Mouse (Mus musculus) kidney, adult 2 months (tissue): ENCODE results near the gene Dnttip2. TPM values are rescaled to one million over a fixed set of nuclear protein-coding genes. Genes with fewer than 3 reads are reported as not detected.
"Not testable (repeated sequence)": the region's sequence is repeated elsewhere in the genome, so short reads cannot be mapped to it uniquely, and the experiment has no call there.

Source experiments
- DNase-seq: peaks from one replicate; pipeline ENCODE4 v3.0.0; 2021
- H3K27ac ChIP-seq: fragments of 200-500 bp; 2 replicates; pipeline ENCODE4 v1.5.1; 2012; ENCODE audit warnings: low read depth, low read length, control low read depth, inconsistent platforms; ENCODE audit not compliant: insufficient read depth
- H3K27me3 ChIP-seq: fragments of 200-500 bp; replicated peaks from 2 replicates; pipeline ENCODE4 v1.6.1; 2012; ENCODE audit warnings: mild to moderate bottlenecking, moderate library complexity, low read length, inconsistent platforms; ENCODE audit not compliant: control insufficient read depth, insufficient read depth
- H3K36me3 ChIP-seq: fragments of 200-500 bp; 2 replicates; pipeline ENCODE4 v1.6.1; 2012; ENCODE audit warnings: mild to moderate bottlenecking, moderate library complexity, low read length, inconsistent platforms; ENCODE audit not compliant: control insufficient read depth, insufficient read depth
- H3K4me1 ChIP-seq: fragments of 200-500 bp; 2 replicates; pipeline ENCODE4 v1.6.1; 2011; ENCODE audit warnings: low read length; ENCODE audit not compliant: control insufficient read depth, insufficient read depth
- H3K4me3 ChIP-seq: fragments of 200-500 bp; 2 replicates; pipeline ENCODE4 v1.5.1; 2011; ENCODE audit warnings: mild to moderate bottlenecking, low read depth, low read length, control low read depth; ENCODE audit not compliant: insufficient read depth
- CTCF ChIP-seq: fragments of 200-500 bp; conservative IDR thresholded peaks from 2 replicates; pipeline ENCODE4 v1.5.1; 2011; ENCODE audit warnings: low read depth, mild to moderate bottlenecking, control low read depth, low read length, moderate library complexity, mixed read lengths; ENCODE audit not compliant: insufficient read depth, insufficient read length
- POLR2A ChIP-seq: fragments of 200-500 bp; IDR thresholded peaks from one replicate; pipeline ENCODE4 v1.6.1; 2011; ENCODE audit warnings: low read depth, low read length, control low read depth
- WGBS: fragments of 180-500 bp; shearing (Covaris S2); methylation state at CpG from one replicate; pipeline ENCODE4 v1.1.7; 2018; 5-methylcytosine and 5-hydroxymethylcytosine counted together
- polyA plus RNA-seq: library from polyadenylated mRNA; depleted of rRNA; stranded (reverse); fragments of >200 nt; gene quantifications from 2 replicates; pipeline ENCODE4 v1.2.3, GENCODE M21; 2012; rRNA removed

Gene Dnttip2
- polyA plus RNA-seq: 6.6 and 7.9 TPM in 2 replicates

DNA sequence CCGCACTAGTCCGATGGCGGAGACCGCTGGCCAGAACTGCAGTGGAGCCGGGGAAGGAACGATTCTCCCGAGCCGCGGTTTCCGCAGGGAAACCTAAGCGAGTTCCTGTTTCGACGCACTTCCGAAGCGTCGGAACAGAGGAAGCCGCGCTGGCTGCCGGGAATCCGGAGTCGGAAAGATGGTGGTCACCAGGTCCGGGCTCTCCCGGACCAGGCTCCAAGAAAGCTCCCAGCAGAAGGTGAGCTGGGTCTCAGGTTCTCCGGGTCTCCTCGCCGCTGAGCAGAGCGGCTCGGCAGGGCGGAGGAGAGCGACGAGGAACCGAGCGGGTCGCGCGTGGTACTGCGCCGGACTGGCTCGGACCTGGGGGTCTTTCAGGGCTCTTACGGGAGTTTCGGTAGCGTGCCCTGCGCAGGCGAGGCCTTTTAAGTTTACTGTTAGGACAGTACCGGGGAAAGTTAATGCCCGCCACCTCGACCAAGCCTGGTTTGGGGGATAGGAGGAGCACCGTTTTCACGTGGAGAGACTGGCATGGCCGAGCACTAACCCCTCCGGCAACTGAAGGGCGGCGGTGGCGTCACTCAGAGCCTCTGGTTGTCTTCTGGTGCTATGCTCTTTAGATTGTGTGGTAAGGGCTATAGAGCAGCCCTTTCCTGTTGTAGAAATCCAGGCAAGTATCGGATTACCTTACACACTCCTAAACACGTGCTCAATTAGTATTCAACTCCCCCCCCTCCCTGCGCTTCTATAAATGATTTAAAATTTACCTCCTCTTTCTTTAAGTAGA is at the start of gene Dnttip2:
Dnttip2 (plus strand) TSS at position 148 of the 784 bp plus-strand sequence.
- Histone ChIP-seq H3K4me1 (peaks cover 4% of the 10 kb centered on the region; the same call in 1 of the 2 replicates), H3K4me3 (peak within 1 kb of the TSS; percentile 91), H3K27ac (peak within 1 kb of the TSS; percentile 42; the same call in 1 of the 2 replicates), H3K36me3 (peaks cover 4% of the 10 kb centered on the region), H3K27me3 (no peaks in the 10 kb centered on the region)
- peak; percentile 96 for DNase-seq
- TF ChIP-seq POLR2A (peak; percentile 71), CTCF (no peak)
- under 1% methylated on average over 57 of the region's 57 CpGs for WGBS

DNA sequence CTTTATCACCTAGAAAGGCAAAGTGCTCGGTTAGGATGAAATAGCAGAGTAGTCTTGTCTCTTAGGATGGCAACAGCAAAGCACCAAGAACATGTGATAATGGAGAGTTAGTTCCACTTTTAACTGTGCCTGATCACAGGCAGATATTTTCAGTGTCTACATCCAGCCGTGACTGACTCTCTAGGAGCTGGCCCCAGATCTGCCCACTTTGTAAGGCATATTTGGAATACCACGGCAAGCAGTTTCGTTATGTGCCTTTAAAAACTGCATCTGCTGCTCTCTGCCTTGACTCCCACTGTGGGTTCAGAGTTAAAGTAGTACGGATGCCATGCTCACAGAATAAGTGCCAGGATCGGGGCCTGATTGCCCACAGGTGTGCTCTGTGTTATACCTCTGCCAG is 47.2 kb upstream of the Dnttip2 start:
- WGBS: 55% methylated on average over 6 of the region's 6 CpGs
- not testable (repeated sequence) for H3K27ac ChIP-seq, H3K27me3 ChIP-seq, H3K36me3 ChIP-seq, H3K4me3 ChIP-seq, H3K4me1 ChIP-seq, DNase-seq

DNA sequence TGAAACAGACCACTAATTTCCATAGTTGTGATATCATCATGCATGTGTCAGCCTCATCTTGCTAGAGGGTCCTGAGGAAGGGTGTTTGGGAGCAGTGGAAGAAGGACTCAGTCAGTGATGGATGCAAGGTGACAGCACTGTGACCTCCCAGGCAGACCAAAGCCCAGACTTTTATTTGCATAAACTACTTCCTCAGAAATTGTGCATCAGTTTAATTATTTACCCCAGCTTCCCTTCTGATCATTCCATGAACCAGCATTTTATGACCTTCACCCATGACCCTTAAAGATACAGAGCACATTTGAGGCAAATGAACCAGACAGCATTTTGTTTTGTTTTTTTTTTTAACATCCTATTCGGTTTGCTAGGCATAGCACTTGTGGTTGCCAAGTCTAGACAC is 38.4 kb upstream of the Dnttip2 start:
- WGBS: 13% methylated on average over 1 of the region's 1 CpGs
- H3K27me3 ChIP-seq: no peaks in the 10 kb centered on the region
- H3K4me1 ChIP-seq: peaks cover 7% of the 10 kb centered on the region; the same call in 1 of the 2 replicates
- no peak overlapping the region for H3K27ac ChIP-seq
- TF ChIP-seq CTCF: no peak
- TF ChIP-seq POLR2A: no peak
- H3K36me3 ChIP-seq: no peaks in the 10 kb centered on the region; the same call in 1 of the 2 replicates
- peak; percentile 63 for DNase-seq
- no peak overlapping the region for H3K4me3 ChIP-seq

DNA sequence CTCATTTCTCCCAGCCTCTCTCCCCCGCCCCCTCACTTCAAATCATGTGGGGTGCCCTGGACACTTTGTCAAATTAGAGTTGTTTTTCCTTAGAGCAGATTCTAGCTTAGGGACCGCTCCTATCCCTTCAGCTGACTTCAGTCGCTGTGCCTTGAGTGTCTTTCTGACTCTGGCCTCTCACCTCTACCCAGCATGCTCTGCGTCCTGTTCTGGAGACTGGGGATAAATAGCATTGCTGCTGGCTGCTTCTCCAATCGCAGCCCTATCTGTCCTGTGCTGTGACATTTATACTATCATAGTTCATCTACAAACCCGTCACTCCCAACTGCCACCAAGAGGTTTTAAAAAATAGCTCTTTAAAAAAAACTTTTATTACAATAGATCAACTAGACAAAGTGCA is 31.3 kb upstream of the Dnttip2 start:
- Histone ChIP-seq H3K27ac (peak overlapping the region; percentile 52), H3K4me1 (peaks cover 13% of the 10 kb centered on the region), H3K4me3 (no peak overlapping the region), H3K36me3 (no peaks in the 10 kb centered on the region), H3K27me3 (no peaks in the 10 kb centered on the region)
- 63% methylated on average over 6 of the region's 6 CpGs for WGBS
- TF ChIP-seq CTCF (no peak), POLR2A (no peak)
- peak; percentile 34 for DNase-seq

DNA sequence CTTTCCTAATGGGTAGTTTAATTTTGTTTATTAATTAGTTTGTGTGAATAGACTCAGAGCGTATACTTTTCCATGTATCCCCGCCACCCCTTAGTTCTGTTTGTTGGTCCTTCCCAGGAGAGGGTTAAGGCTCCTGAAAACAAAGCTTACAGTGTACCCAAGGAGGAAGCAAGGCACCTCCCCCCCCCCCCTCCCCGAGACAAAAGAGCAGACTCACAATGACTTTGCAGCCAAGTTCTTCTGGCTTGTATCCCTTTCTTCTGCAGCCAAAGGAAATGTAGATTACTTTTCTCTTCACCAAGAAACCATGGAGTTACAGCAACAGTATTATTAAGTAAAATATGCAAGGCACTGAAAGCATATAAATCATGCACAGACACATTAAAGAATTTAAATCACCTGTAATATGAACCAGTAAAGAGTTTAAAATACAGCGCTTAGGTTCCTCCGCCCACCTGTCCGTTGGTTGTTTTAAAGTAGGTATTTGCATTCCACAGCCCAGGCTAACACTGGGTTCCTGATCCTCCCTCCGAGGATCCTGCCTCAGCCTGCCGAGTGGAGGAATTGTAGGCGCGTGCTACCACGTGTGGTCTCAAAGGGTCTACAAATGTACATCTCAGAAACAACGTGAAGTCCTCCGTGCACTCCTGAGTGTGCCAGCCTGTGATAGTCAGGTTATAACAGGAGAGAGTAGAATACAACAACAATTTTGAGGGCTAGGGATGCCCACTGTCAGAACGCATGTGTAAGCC is 30.6 kb upstream of the Dnttip2 start:
- no peaks in the 10 kb centered on the region for H3K36me3 ChIP-seq
- H3K27ac ChIP-seq: peak overlapping the region; percentile 67
- no peak overlapping the region for H3K4me3 ChIP-seq
- TF ChIP-seq POLR2A: no peak
- TF ChIP-seq CTCF: no peak
- H3K4me1 ChIP-seq: peaks cover 13% of the 10 kb centered on the region
- DNase-seq: no peak
- WGBS: 48% methylated on average over 14 of the region's 14 CpGs
- no peaks in the 10 kb centered on the region for H3K27me3 ChIP-seq

DNA sequence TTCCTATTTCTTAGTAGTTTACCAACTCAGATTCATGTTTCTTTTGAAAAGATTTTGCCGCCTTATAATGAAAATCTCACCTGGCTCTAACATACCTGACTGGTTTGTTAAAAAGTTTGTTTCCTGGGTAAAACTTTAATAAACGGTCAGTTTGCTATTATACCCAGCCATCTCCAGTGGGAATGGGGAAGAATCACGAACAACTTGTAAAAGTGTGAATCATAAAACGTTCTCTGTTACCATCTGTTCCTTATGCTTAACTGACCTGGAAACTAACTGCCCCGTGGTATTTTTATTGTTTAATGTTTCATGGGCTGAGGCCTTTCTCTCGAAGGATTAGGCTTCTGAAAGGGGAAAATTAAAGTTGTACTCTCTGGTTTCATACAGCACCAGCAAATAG is 29.4 kb upstream of the Dnttip2 start:
- DNase-seq: peak; percentile 56
- H3K4me1 ChIP-seq: peaks cover 13% of the 10 kb centered on the region
- no peak overlapping the region for H3K4me3 ChIP-seq
- H3K27ac ChIP-seq: peak overlapping the region; percentile 6; the same call in 1 of the 2 replicates
- H3K27me3 ChIP-seq: no peaks in the 10 kb centered on the region
- H3K36me3 ChIP-seq: no peaks in the 10 kb centered on the region
- no peak for TF ChIP-seq CTCF
- no peak for TF ChIP-seq POLR2A
- WGBS: 24% methylated on average over 6 of the region's 6 CpGs
